Mouse (Mus musculus) kidney, postnatal 0 days (tissue): ENCODE data around the gene Gm9964. TPM values are rescaled to one million over a fixed set of nuclear protein-coding genes. Genes with fewer than 3 reads are reported as not detected.

ENCODE experiments used
- ATAC-seq: fragments of 200-750 bp; cut with Nextera tagmentation; replicated peaks from 2 replicates; pipeline ENCODE4 v1.8.0; 2017; ENCODE audit warnings: low read depth, moderate number of reproducible peaks, moderate TSS enrichment, moderate library complexity; ENCODE audit not compliant: low FRiP score
- DNase-seq: peaks from one replicate; pipeline ENCODE4 v3.0.0-alpha.2; 2016; ENCODE audit warnings: low spot score
- H3K27ac ChIP-seq: fragments of 300-500 bp; sonication (generic); 2 replicates; pipeline ENCODE4 v1.5.1; 2014; ENCODE audit warnings: mild to moderate bottlenecking
- H3K27me3 ChIP-seq: fragments of 300-500 bp; sonication (generic); 2 replicates; pipeline ENCODE4 v1.6.1; 2014; ENCODE audit warnings: low read length, mixed read lengths; ENCODE audit not compliant: insufficient read depth
- H3K36me3 ChIP-seq: fragments of 300-500 bp; sonication (generic); 2 replicates; pipeline ENCODE4 v1.6.1; 2014; ENCODE audit warnings: low read length, mixed read lengths; ENCODE audit not compliant: insufficient read depth
- H3K4me1 ChIP-seq: fragments of 300-500 bp; sonication (generic); replicated peaks from 2 replicates; pipeline ENCODE4 v1.6.1; 2014; ENCODE audit warnings: antibody characterized with exemption, low read length, mixed read lengths; ENCODE audit not compliant: insufficient read depth
- H3K4me2 ChIP-seq: fragments of 300-500 bp; sonication (generic); 2 replicates; pipeline ENCODE4 v1.6.1; 2014; ENCODE audit warnings: mild to moderate bottlenecking, low read length, moderate library complexity, mixed read lengths
- H3K4me3 ChIP-seq: fragments of 300-500 bp; sonication (generic); replicated peaks from 2 replicates; pipeline ENCODE4 v1.5.1; 2014; ENCODE audit warnings: low read depth, low read length
- H3K9ac ChIP-seq: fragments of 300-500 bp; sonication (generic); 2 replicates; pipeline ENCODE4 v1.6.1; 2014; ENCODE audit warnings: low read depth, low read length
- H3K9me3 ChIP-seq: fragments of 300-500 bp; sonication (generic); replicated peaks from 2 replicates; pipeline ENCODE4 v1.6.1; 2016; ENCODE audit warnings: low read length, inconsistent platforms, mixed read lengths
- CTCF ChIP-seq: IDR thresholded peaks from 2 replicates; pipeline ENCODE4 v1.5.1; 2016; ENCODE audit warnings: antibody characterized with exemption, low read depth, mild to moderate bottlenecking, moderate library complexity
- WGBS: fragments of 180-500 bp; shearing (Covaris S2); extraction: QIAGEN DNeasy Blood & Tissue Kit; methylation state at CpG from one replicate; pipeline ENCODE4 v1.1.7; 2014; 5-methylcytosine and 5-hydroxymethylcytosine counted together
- polyA plus RNA-seq: library from polyadenylated mRNA; unstranded; fragments of >200 nt; fragmentation: Nextera tagmentation; extraction: Ambion mirVana; gene quantifications from 2 replicates; pipeline ENCODE4 v1.2.1, GENCODE M21; 2015

The Gm9964 gene
- polyA plus RNA-seq, 1 experiment from 2014 or later: not detected

- no peak overlapping the region for H3K4me2 ChIP-seq
- no peak overlapping the region for H3K27ac ChIP-seq
- no peaks in the 10 kb centered on the region for H3K27me3 ChIP-seq
- WGBS: 96% methylated on average over 4 of the region's 4 CpGs
- no peaks in the 10 kb centered on the region for H3K9me3 ChIP-seq
- DNase-seq: no peak
- H3K4me1 ChIP-seq: peaks cover 22% of the 10 kb centered on the region
- TF ChIP-seq CTCF: no peak
- no peak for ATAC-seq
- H3K36me3 ChIP-seq: no peaks in the 10 kb centered on the region
- no peak overlapping the region for H3K9ac ChIP-seq
- no peak overlapping the region for H3K4me3 ChIP-seq
These were observed 13.2 kb downstream of the Gm9964 start for GRCm38 (mm10) chr11:79283350-79284030.

GRCm38 (mm10) chr11:79281396-79281795 is 15.3 kb downstream of the Gm9964 start:
- H3K9me3 ChIP-seq: no peaks in the 10 kb centered on the region
- no peak for DNase-seq
- H3K4me1 ChIP-seq: peaks cover 8% of the 10 kb centered on the region; the same call in 1 of the 2 replicates
- no peak overlapping the region for H3K27ac ChIP-seq
- ATAC-seq: no peak
- no peak overlapping the region for H3K9ac ChIP-seq
- no peak for TF ChIP-seq CTCF
- H3K4me3 ChIP-seq: no peak overlapping the region
- no peaks in the 10 kb centered on the region for H3K36me3 ChIP-seq
- 38% methylated on average over 5 of the region's 5 CpGs for WGBS
- no peak overlapping the region for H3K4me2 ChIP-seq
- H3K27me3 ChIP-seq: no peaks in the 10 kb centered on the region

GRCm38 (mm10) chr11:79279732-79280405 is 16.8 kb downstream of the Gm9964 start:
- Histone ChIP-seq H3K4me2 (no peak overlapping the region), H3K27ac (no peak overlapping the region), H3K36me3 (no peaks in the 10 kb centered on the region), H3K4me1 (peaks cover 8% of the 10 kb centered on the region; the same call in 1 of the 2 replicates), H3K4me3 (no peak overlapping the region), H3K9me3 (no peaks in the 10 kb centered on the region), H3K9ac (no peak overlapping the region), H3K27me3 (no peaks in the 10 kb centered on the region)
- DNase-seq: peak; percentile 66
- TF ChIP-seq CTCF: no peak
- ATAC-seq: no peak
- 31% methylated on average over 2 of the region's 2 CpGs for WGBS

DNA sequence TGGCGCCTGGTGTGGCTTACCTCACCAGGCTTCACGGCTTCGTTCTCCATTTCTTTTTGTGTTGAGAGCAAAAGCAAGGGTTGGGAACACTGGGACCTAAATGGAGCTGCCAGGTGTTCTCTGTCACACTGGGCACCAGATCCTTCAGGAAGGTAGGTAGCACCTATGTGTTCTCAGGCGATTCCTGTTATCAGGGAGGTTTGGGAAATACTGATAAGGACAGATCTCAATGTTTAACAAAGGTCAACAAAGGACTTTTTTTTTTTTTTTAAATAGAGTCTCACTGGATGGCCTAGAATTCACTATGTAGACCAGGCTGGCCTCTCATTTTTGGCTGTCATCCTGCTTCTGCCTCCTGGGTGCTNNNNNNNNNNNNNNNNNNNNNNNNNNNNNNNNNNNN is 22.9 kb downstream of the Gm9964 start:
- Histone ChIP-seq H3K4me2 (no peak overlapping the region), H3K9me3 (no peaks in the 10 kb centered on the region), H3K9ac (no peak overlapping the region), H3K36me3 (no peaks in the 10 kb centered on the region), H3K27me3 (no peaks in the 10 kb centered on the region), H3K27ac (no peak overlapping the region), H3K4me1 (no peaks in the 10 kb centered on the region), H3K4me3 (no peak overlapping the region)
- TF ChIP-seq CTCF: no peak
- DNase-seq: no peak
- WGBS: 79% methylated on average over 4 of the region's 4 CpGs
- ATAC-seq: no peak

- TF ChIP-seq CTCF: no peak
- H3K9me3 ChIP-seq: no peaks in the 10 kb centered on the region
- ATAC-seq: no peak
- no peak overlapping the region for H3K4me3 ChIP-seq
- 78% methylated on average over 4 of the region's 4 CpGs for whole genome bisulfite sequencing
- no peaks in the 10 kb centered on the region for H3K4me1 ChIP-seq
- no peak overlapping the region for H3K27ac ChIP-seq
- DNase-seq: no peak
- no peak overlapping the region for H3K4me2 ChIP-seq
- H3K36me3 ChIP-seq: no peaks in the 10 kb centered on the region
- H3K27me3 ChIP-seq: no peaks in the 10 kb centered on the region
- H3K9ac ChIP-seq: no peak overlapping the region
These were observed 23.7 kb downstream of the Gm9964 start for GRCm38 (mm10) chr11:79273039-79273438.

- H3K4me2 ChIP-seq: no peak overlapping the region
- 0 out of 2 replicates have a peak, but pooled peaks cover 4% of the 10 kb centered on the region for H3K4me1 ChIP-seq
- DNase-seq: peak; percentile 71
- H3K9ac ChIP-seq: no peak overlapping the region
- no peak; the same call in 1 of the 2 replicates for ATAC-seq
- TF ChIP-seq CTCF: no peak
- no peaks in the 10 kb centered on the region for H3K27me3 ChIP-seq
- no peak overlapping the region for H3K4me3 ChIP-seq
- H3K36me3 ChIP-seq: no peaks in the 10 kb centered on the region
- peak overlapping the region; percentile 21; the same call in 1 of the 2 replicates for H3K27ac ChIP-seq
- H3K9me3 ChIP-seq: no peaks in the 10 kb centered on the region
- 3% methylated on average over 1 of the region's 1 CpGs for WGBS
These were observed 29.5 kb downstream of the Gm9964 start for GRCm38 (mm10) chr11:79267171-79267570.
